Mouse (Mus musculus): ENCODE measurements around the gene Pou1f1. TPM values are rescaled to one million over a fixed set of nuclear protein-coding genes. Genes with fewer than 3 reads are reported as not detected.

Gene Pou1f1
- total RNA-seq (2014; fragmentation: Nextera tagmentation) (not detected in 2 replicates), total RNA-seq (2017) (0.05 TPM in 1 of 2 replicates, not detected in the other), polyA plus RNA-seq (2012) (not detected in 2 replicates)

- no peaks in the 10 kb centered on the region for H3K36me3 ChIP-seq (replicated peaks)
- peaks cover 3% of the 10 kb centered on the region; the same call in 1 of the 2 replicates for H3K27me3 ChIP-seq (ENCODE audit: insufficient read depth, low read length)
- H3K9me3 ChIP-seq (replicated peaks), result no peaks in the 10 kb centered on the region
- DNase-seq (ENCODE audit: low spot score) (no peak), ATAC-seq (ENCODE audit: extremely low read depth, insufficient number of reproducible peaks, low FRiP score, poor library complexity, severe bottlenecking) (no peak)
- H3K4me1 ChIP-seq (ENCODE audit: insufficient read depth, low read depth, low read length), result no peaks in the 10 kb centered on the region
- no peak within 1 kb of the TSS for H3K4me3 ChIP-seq (ENCODE audit: low read depth, low read length)
- no peak for TF ChIP-seq POLR2AphosphoS5 (IDR thresholded peaks at IDR 0.05; ENCODE audit: insufficient replicate concordance, low read depth, low read length)
- no peak for TF ChIP-seq GATA1 (IDR thresholded peaks at IDR 0.05; ENCODE audit: borderline replicate concordance, low read length)
- no peak for TF ChIP-seq CTCF (IDR thresholded peaks at IDR 0.05; ENCODE audit: low read depth, low read length)
- no peak for TF ChIP-seq GATA2 (IDR thresholded peaks at IDR 0.05; ENCODE audit: borderline replicate concordance, low read depth, low read length)
- TF ChIP-seq TAL1 (conservative IDR thresholded peaks at IDR 0.05; ENCODE audit: low read depth, low read length), result no peak
Observed at GRCm38 (mm10) chr16:65520211-65520610, at the start of gene Pou1f1. Gene Pou1f1 (plus strand): TSS chr16:65520511.

GRCm38 (mm10) chr16:65470650-65471049 is 49.7 kb upstream of the Pou1f1 start:
- no peak for DNase-seq (ENCODE audit: low spot score)
- Histone ChIP-seq H3K27me3 (ENCODE audit: insufficient read depth, low read length) (no peaks in the 10 kb centered on the region), H3K36me3 (replicated peaks) (no peaks in the 10 kb centered on the region), H3K4me3 (ENCODE audit: low read depth, low read length) (no peak overlapping the region), H3K9me3 (replicated peaks) (no peaks in the 10 kb centered on the region; the same call in 1 of the 2 replicates), H3K4me1 (ENCODE audit: insufficient read depth, low read depth, low read length) (no peaks in the 10 kb centered on the region)
- TF ChIP-seq GATA2 (IDR thresholded peaks at IDR 0.05; ENCODE audit: borderline replicate concordance, low read depth, low read length) (no peak), POLR2AphosphoS5 (IDR thresholded peaks at IDR 0.05; ENCODE audit: insufficient replicate concordance, low read depth, low read length) (no peak), CTCF (IDR thresholded peaks at IDR 0.05; ENCODE audit: low read depth, low read length) (no peak), TAL1 (conservative IDR thresholded peaks at IDR 0.05; ENCODE audit: low read depth, low read length) (no peak), GATA1 (IDR thresholded peaks at IDR 0.05; ENCODE audit: borderline replicate concordance, low read length) (no peak)
- no peak for ATAC-seq (ENCODE audit: extremely low read depth, insufficient number of reproducible peaks, low FRiP score, poor library complexity, severe bottlenecking)

DNA sequence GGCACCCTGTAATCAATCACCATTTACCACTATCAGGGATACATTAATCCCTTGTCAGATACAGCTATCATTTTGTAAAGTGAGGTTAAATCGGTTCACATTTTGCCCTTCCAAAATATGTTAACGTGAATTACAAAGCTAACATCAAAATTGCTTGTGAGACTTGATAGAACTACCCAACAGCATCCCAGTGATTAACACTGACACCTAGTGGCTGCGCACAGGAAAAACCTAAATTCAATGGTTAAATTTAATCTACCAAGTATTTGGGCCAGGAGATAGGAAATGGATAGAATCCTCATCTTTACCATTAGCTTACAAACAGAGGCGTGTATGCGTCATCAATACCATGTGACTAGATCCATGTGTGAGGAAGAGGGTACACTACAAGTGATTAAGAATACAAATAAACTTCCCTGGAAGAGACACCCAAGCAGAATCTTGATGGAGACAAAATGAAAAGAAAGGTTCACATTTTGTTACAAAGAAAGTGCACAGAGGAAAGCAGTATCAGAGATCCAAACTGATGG is 47.8 kb upstream of the Pou1f1 start:
- Histone ChIP-seq H3K4me3 (ENCODE audit: low read depth, low read length) (no peak overlapping the region), H3K27me3 (ENCODE audit: insufficient read depth, low read length) (no peaks in the 10 kb centered on the region), H3K4me1 (ENCODE audit: insufficient read depth, low read depth, low read length) (no peaks in the 10 kb centered on the region), H3K9me3 (replicated peaks) (no peaks in the 10 kb centered on the region; the same call in 1 of the 2 replicates), H3K36me3 (replicated peaks) (no peaks in the 10 kb centered on the region)
- DNase-seq (ENCODE audit: low spot score) (peak; percentile 3), ATAC-seq (ENCODE audit: extremely low read depth, insufficient number of reproducible peaks, low FRiP score, poor library complexity, severe bottlenecking) (no peak)
- 0 out of 2 replicates have a peak, but pooled peaks have one; percentile 17 for TF ChIP-seq CTCF (IDR thresholded peaks at IDR 0.05; ENCODE audit: low read depth, low read length)
- no peak for TF ChIP-seq TAL1 (conservative IDR thresholded peaks at IDR 0.05; ENCODE audit: low read depth, low read length)

GRCm38 (mm10) chr16:65485726-65486125 is 34.6 kb upstream of the Pou1f1 start:
- Histone ChIP-seq H3K4me1 (ENCODE audit: insufficient read depth, low read depth, low read length) (no peaks in the 10 kb centered on the region), H3K36me3 (replicated peaks) (no peaks in the 10 kb centered on the region), H3K4me3 (ENCODE audit: low read depth, low read length) (no peak overlapping the region), H3K9me3 (replicated peaks) (no peaks in the 10 kb centered on the region), H3K27me3 (ENCODE audit: insufficient read depth, low read length) (no peaks in the 10 kb centered on the region)
- DNase-seq (ENCODE audit: low spot score) (no peak), ATAC-seq (ENCODE audit: extremely low read depth, insufficient number of reproducible peaks, low FRiP score, poor library complexity, severe bottlenecking) (no peak)
- TF ChIP-seq POLR2AphosphoS5 (IDR thresholded peaks at IDR 0.05; ENCODE audit: insufficient replicate concordance, low read depth, low read length) (no peak), GATA1 (IDR thresholded peaks at IDR 0.05; ENCODE audit: borderline replicate concordance, low read length) (no peak), GATA2 (IDR thresholded peaks at IDR 0.05; ENCODE audit: borderline replicate concordance, low read depth, low read length) (no peak), CTCF (IDR thresholded peaks at IDR 0.05; ENCODE audit: low read depth, low read length) (no peak), TAL1 (conservative IDR thresholded peaks at IDR 0.05; ENCODE audit: low read depth, low read length) (no peak)

DNA sequence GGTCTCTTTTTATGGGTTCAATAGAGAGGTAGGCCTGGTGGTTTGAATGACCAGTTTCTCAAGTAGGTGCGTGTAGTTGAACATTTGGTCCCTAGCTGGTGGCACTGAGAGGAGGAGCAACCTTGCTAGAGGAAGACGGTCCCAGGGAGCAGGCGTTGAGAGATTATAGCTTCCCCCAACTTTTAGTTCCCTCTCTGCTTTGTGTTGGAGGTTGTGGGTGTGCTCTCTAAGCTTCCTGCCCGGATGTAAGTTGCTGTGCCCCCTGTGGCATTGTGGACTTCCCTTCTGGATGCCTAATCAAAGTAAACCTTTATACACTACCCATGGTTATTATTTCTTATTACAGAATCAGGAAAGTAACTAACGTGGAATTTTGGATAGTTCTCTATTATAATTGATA is 24.3 kb upstream of the Pou1f1 start:
- Histone ChIP-seq H3K4me1 (ENCODE audit: insufficient read depth, low read depth, low read length) (no peaks in the 10 kb centered on the region), H3K4me3 (ENCODE audit: low read depth, low read length) (no peak overlapping the region), H3K36me3 (replicated peaks) (no peaks in the 10 kb centered on the region), H3K9me3 (replicated peaks) (no peaks in the 10 kb centered on the region), H3K27me3 (ENCODE audit: insufficient read depth, low read length) (no peaks in the 10 kb centered on the region)
- DNase-seq (ENCODE audit: low spot score) (no peak), ATAC-seq (ENCODE audit: extremely low read depth, insufficient number of reproducible peaks, low FRiP score, poor library complexity, severe bottlenecking) (no peak)
- TF ChIP-seq TAL1 (conservative IDR thresholded peaks at IDR 0.05; ENCODE audit: low read depth, low read length) (no peak), GATA1 (IDR thresholded peaks at IDR 0.05; ENCODE audit: borderline replicate concordance, low read length) (no peak), POLR2AphosphoS5 (IDR thresholded peaks at IDR 0.05; ENCODE audit: insufficient replicate concordance, low read depth, low read length) (no peak), GATA2 (IDR thresholded peaks at IDR 0.05; ENCODE audit: borderline replicate concordance, low read depth, low read length) (no peak), CTCF (IDR thresholded peaks at IDR 0.05; ENCODE audit: low read depth, low read length) (no peak)

DNA sequence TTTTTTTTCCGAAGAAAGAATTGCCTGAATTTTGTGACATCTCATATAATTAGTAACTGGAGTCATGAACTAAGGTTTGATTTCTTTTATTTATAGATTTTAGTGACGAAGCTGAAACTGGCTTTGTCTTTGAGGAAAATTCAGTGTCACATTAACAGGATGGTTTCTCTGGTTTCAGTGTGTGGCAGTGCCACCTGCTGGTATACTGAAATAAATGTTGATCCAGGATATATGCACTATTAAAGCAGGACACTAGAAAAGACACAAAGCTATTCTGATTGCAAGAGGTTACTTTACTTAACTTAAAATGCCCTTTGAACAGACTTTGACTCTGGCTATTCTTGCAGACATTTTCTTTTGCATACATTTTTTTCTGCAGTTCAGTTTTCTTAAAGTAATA is 23.3 kb upstream of the Pou1f1 start:
- ATAC-seq (ENCODE audit: extremely low read depth, insufficient number of reproducible peaks, low FRiP score, poor library complexity, severe bottlenecking) (no peak), DNase-seq (ENCODE audit: low spot score) (no peak)
- H3K9me3 ChIP-seq (replicated peaks), result no peaks in the 10 kb centered on the region
- H3K4me1 ChIP-seq (ENCODE audit: insufficient read depth, low read depth, low read length), result no peaks in the 10 kb centered on the region
- no peaks in the 10 kb centered on the region for H3K36me3 ChIP-seq (replicated peaks)
- no peaks in the 10 kb centered on the region for H3K27me3 ChIP-seq (ENCODE audit: insufficient read depth, low read length)
- no peak overlapping the region for H3K4me3 ChIP-seq (ENCODE audit: low read depth, low read length)
- no peak for TF ChIP-seq GATA1 (IDR thresholded peaks at IDR 0.05; ENCODE audit: borderline replicate concordance, low read length)
- TF ChIP-seq CTCF (IDR thresholded peaks at IDR 0.05; ENCODE audit: low read depth, low read length), result no peak
- no peak for TF ChIP-seq GATA2 (IDR thresholded peaks at IDR 0.05; ENCODE audit: borderline replicate concordance, low read depth, low read length)
- TF ChIP-seq POLR2AphosphoS5 (IDR thresholded peaks at IDR 0.05; ENCODE audit: insufficient replicate concordance, low read depth, low read length), result no peak
- no peak for TF ChIP-seq TAL1 (conservative IDR thresholded peaks at IDR 0.05; ENCODE audit: low read depth, low read length)
